ENCODE assay signal across 9 mouse cellular contexts in genomic region chr2:23155199-23155621, GRCm38 (mm10). TPM values are rescaled to one million over a fixed set of nuclear protein-coding genes. Genes with fewer than 3 reads are reported as not detected.
DNase-seq lines count a peak whose midpoint lies in the region; ATAC-seq and TF ChIP-seq lines count a peak whose summit lies in the region.
"Had no signal": no experiment of that assay in that cellular context is flagged by ENCODE, and none has a peak within 500 bp of the region (broad histone marks: within the 10 kb centered on the region; RNA-seq: fewer than 3 reads in every experiment).

No protein-coding gene starts in this region.

- intact Hi-C loops in left cerebral cortex, adult 2 months (cut with DNase I): loop anchor here (2.0 to 5.0 kb wide), 2 partner anchors 86 to 113 kb away; partner anchors contain the start of genes Abi1 and Acbd5
- intact Hi-C loops in left cerebral cortex, postnatal 36 days (cut with DNase I): no loop called here

- H3K27ac ChIP-seq in left cerebral cortex, adult 2 months: no peak overlapping the region
- H3K27ac ChIP-seq in brown adipose tissue, adult 24 weeks (replicated peaks; ENCODE audit: low read depth, low read length): no peak overlapping the region

- DNase-seq in left cerebral cortex, adult 2 months (ENCODE audit: extremely low spot score in 1 of 2, low spot score in 2 of 2): no peak
- DNase-seq in left cerebral cortex, postnatal 36 days (ENCODE audit: low spot score in 2 of 2): no peak
- DNase-seq in T-cell, adult 2 months (ENCODE audit: low spot score): no peak
- no peak for DNase-seq in frontal cortex, adult 2 months (ENCODE audit: extremely low spot score in 1 of 2, low spot score in 1 of 2)
- DNase-seq in thymus, postnatal 10 days (ENCODE audit: low spot score in 2 of 2): no peak

- peak; percentile 1; the same call in 1 of the 2 replicates for ATAC-seq in granulocyte monocyte progenitor cell, adult 5-6 weeks (replicated peaks; ENCODE audit: poor library complexity, severe bottlenecking)
- peak; percentile 24 for ATAC-seq in megakaryocyte-erythroid progenitor cell, adult 5-6 weeks (replicated peaks; ENCODE audit: low FRiP score, low TSS enrichment, poor library complexity, severe bottlenecking)

- TF ChIP-seq CTCF in left cerebral cortex, adult 2 months (IDR thresholded peaks at IDR 0.05): no peak

- peaks cover 10% of the 10 kb centered on the region for H3K4me1 ChIP-seq in brown adipose tissue, adult 24 weeks (ENCODE audit: control insufficient read depth, insufficient read depth, insufficient read length, low read length)

- H3K4me3 ChIP-seq in left cerebral cortex, adult 2 months: peak overlapping the region; percentile 89
- peak overlapping the region; percentile 64 for H3K4me3 ChIP-seq in brown adipose tissue, adult 24 weeks (ENCODE audit: insufficient read depth, low read depth, low read length)

RNA-seq across cellular contexts. Expression of gene Mastl, which starts 0.6 kb away (rescaled TPM):
- total RNA-seq in left cerebral cortex, adult 2 months (2021): 1 to 10 TPM in 1 of 2 experiments, under 1 TPM in 1; 0.94 to 1.2 TPM
- total RNA-seq in left cerebral cortex, postnatal 36 days (2021): 1 to 10 TPM; 1.1 TPM
- polyA plus RNA-seq in brown adipose tissue, adult 24 weeks (2012; ENCODE audit: insufficient read depth, insufficient read length, missing spikeins): 0.32 TPM in 1 of 2 replicates, not detected in the other
- total RNA-seq in granulocyte monocyte progenitor cell, adult 5-6 weeks (2014; fragmentation: Nextera tagmentation): 5.7 and 8.8 TPM in 2 replicates
- 9.4 and 11.9 TPM in 2 replicates for total RNA-seq in granulocyte monocyte progenitor cell, adult 5-6 weeks (2017)
- 8.0 and 11.6 TPM in 2 replicates for total RNA-seq in megakaryocyte-erythroid progenitor cell, adult 5-6 weeks (2014; fragmentation: Nextera tagmentation)
- total RNA-seq in megakaryocyte-erythroid progenitor cell, adult 5-6 weeks (2017): 10.0 and 13.6 TPM in 2 replicates
- polyA plus RNA-seq in frontal cortex, adult 2 months (2012; rRNA removed): 0.46 and 0.54 TPM in 2 replicates

RNA-seq across cellular contexts. Expression of gene Yme1l1, which starts 1.0 kb away (rescaled TPM):
- total RNA-seq in left cerebral cortex, adult 2 months (2021): 10 to 100 TPM; 83.9 to 86.0 TPM
- total RNA-seq in left cerebral cortex, postnatal 36 days (2021): 10 to 100 TPM; 74.2 to 97.1 TPM
- polyA plus RNA-seq in brown adipose tissue, adult 24 weeks (2012; ENCODE audit: insufficient read depth, insufficient read length, missing spikeins): 46.0 and 46.4 TPM in 2 replicates
- 69.8 and 71.5 TPM in 2 replicates for total RNA-seq in granulocyte monocyte progenitor cell, adult 5-6 weeks (2014; fragmentation: Nextera tagmentation)
- total RNA-seq in granulocyte monocyte progenitor cell, adult 5-6 weeks (2017): 91.9 and 108 TPM in 2 replicates
- 58.0 and 85.1 TPM in 2 replicates for total RNA-seq in megakaryocyte-erythroid progenitor cell, adult 5-6 weeks (2014; fragmentation: Nextera tagmentation)
- total RNA-seq in megakaryocyte-erythroid progenitor cell, adult 5-6 weeks (2017): 95.1 and 133 TPM in 2 replicates
- 32.2 and 39.0 TPM in 2 replicates for polyA plus RNA-seq in frontal cortex, adult 2 months (2012; rRNA removed)

RNA-seq across cellular contexts. Expression of gene 4931423N10Rik, which starts 52.1 kb away (rescaled TPM):
- under 1 TPM in 1 of 2 experiments, not detected in 1; 0.26 TPM for total RNA-seq in left cerebral cortex, adult 2 months (2021)
- total RNA-seq in left cerebral cortex, postnatal 36 days (2021): under 1 TPM; 0.27 to 0.39 TPM
- not detected in 2 replicates for polyA plus RNA-seq in brown adipose tissue, adult 24 weeks (2012; ENCODE audit: insufficient read depth, insufficient read length, missing spikeins)
- total RNA-seq in granulocyte monocyte progenitor cell, adult 5-6 weeks (2014; fragmentation: Nextera tagmentation): not detected in 2 replicates
- total RNA-seq in granulocyte monocyte progenitor cell, adult 5-6 weeks (2017): not detected in 2 replicates
- not detected in 2 replicates for total RNA-seq in megakaryocyte-erythroid progenitor cell, adult 5-6 weeks (2014; fragmentation: Nextera tagmentation)
- total RNA-seq in megakaryocyte-erythroid progenitor cell, adult 5-6 weeks (2017): not detected in 2 replicates
- polyA plus RNA-seq in frontal cortex, adult 2 months (2012; rRNA removed): 0.17 and 0.32 TPM in 2 replicates
- total RNA-seq: hematopoietic stem cell, adult 5-6 weeks had no signal
